Mouse (Mus musculus): ENCODE results near the gene Csrnp1.
A peak's percentile ranks its signal among the peaks of the same experiment; 100 is the strongest.

DNA sequence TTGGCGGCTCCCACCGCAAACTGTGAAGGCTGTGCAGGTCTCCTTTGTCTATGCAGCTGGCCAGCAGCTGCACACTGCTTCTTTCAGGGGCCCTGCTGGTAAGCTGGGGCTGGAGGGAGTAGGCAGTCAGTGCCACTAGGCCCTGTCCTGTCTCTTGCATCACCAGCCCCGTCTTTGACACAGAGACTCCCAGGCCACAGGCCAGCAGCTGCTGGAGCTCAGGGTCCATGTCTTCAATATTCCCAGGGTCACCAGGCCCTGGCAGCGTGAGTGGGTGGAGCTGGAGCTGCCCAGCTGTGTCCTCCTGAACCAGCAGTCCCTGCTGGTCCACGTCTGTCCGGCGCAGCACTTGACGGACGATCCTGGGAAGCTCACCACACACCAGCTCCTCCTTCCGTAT, 32.5 kb upstream of the Csrnp1 start:
- TF ChIP-seq POLR2A (IDR thresholded peaks at IDR 0.05; ENCODE audit: extremely low read depth, insufficient read depth, low read length), result peak; percentile 64
- TF ChIP-seq CTCF (IDR thresholded peaks at IDR 0.05; ENCODE audit: low read depth, low read length), result 0 out of 2 replicates have a peak, but pooled peaks have one; percentile 7

All from liver, adult 2 months (tissue).